Mouse (Mus musculus) cerebellum, adult 18-20 months (tissue): ENCODE results near the gene Mlycd.
A peak's percentile ranks its signal among the peaks of the same experiment; 100 is the strongest.
"Not testable (repeated sequence)": the region's sequence is repeated elsewhere in the genome, so short reads cannot be mapped to it uniquely, and the experiment has no call there.

ENCODE experiments used
- DNase-seq, 2 experiments: peaks; one replicate each; pipeline ENCODE4 v3.0.0; 2021

Gene Mlycd

DNA sequence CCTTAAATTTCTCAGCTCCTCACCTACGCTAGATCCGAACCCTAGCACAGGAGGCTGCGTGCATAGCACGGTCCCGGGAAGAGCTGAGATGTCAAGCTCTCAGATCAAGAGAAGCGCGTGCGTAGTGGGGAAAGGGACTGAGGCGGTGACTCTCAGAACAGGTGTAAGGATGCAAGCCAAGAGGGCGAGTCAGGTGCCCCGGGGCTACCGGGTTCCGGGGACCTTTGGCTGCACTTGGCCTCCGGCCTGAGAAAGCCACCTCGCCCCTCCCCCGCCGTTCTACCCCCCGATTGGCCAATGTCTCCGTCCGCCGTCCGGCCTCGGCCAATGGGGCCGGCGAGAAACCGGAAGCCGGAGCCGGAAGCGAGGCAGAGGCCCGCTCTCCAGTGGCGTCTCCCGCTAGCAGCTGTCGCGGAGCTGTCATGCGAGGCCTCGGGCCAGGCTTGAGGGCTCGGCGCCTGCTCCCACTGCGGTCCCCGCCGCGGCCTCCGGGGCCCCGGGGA, at the start of gene Mlycd:
Mlycd (plus strand) TSS at position 355 of the 503 bp plus-strand sequence.
- peak; percentile 94 for DNase-seq

DNA sequence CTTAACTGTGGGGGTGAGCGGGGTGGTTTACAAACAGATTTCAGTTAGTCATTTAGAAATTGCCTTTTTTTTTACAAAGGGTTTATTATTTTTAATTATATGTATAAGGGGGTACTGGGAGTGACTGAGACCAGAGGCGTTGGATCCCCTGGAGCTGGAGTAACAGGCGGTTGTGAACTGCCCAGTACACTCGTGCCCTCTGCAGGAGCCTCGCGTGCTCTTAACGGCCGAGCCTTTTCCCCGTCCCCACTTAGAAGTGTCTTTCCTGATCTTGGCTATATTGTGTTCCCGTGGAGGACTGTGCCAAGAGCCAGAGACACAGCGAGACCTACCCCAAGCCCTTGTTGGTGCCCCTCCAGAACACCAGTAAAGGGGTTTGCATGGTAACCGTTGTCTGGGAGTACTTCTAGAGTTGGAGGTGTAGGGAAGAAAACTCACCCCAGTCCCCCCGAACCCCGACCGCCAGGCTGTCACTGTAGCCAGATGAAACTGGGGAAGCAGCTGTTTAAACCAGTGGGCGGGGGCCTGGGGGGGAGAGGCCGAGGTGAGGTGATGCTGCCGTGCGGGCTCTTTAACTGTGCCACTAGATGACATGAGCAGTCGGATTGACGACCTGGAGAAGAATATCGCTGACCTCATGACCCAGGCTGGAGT, 49.5 kb upstream of the Mlycd start:
- no peak for DNase-seq

DNA sequence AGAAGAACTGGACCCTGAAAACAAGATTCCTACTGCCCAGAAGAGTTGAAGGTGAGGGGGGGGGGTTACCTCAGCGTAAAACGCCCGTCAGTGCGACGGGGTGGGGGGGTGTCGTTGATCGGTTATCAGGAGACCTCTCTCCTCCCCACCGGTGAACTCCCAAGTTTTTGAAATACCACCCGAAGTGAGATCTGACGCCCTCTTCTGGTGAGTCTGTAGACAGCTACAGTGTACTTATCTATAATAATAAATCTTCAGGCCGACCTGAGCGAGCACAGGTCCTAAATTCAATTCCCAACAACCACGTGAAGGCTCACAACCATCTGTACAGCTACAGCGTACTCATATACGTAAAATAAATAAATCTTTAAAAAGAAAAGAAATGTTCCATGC, 49.0 kb upstream of the Mlycd start:
- DNase-seq: no peak

DNA sequence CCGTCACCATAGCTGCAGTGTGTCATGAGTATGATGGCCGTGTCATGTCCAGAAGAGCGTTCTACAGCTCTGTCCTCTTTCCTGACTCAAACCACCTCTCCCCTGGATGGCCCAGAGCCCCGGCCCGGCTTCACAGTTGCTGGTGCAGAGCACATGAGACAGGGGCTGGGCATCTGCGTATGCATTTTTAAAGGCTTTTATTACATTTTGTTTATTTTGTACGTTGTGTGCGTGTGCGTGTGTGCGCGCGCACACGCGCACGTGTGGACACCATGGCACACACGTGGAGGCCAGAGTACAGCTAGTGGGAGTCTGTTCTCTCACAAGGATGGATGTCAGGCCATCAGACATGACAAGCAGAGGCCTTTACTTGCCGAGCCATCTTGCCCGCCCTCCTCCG, 43.0 kb upstream of the Mlycd start:
- no peak for DNase-seq

DNA sequence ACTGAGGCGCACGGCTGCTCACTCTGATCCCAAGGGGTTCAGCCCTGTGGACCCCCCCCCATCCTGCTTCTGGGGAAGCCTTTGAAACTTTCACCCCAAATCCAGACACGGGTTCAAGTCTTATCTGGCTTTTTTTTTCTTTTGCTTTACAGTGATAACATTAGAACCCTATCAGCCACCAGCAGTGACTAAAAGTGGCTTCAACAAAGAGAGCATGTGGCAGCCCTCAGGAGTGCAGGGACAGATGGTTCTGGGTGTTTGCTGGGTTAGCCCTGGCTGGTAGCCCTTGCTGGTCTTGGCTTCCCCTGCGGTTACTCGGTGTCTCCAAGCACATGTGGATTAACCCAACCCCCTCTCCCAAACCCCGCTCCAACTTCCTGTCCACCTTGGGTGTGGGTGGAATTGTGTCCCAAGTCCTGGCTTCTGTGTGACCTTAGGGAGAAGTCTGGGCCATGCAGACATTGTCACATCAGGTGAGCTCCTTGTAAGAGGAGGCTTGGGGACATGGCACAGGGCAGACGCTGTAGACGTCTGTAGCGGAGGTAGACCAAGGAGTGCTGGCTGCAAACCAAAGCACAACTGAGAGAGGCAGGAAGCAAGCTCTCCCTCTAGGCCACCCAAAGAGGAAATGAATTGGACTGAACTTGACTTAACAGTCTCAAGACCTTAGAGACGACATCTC, 41.6 kb upstream of the Mlycd start:
- peak in 1 of 2 experiments; percentile 41 for DNase-seq

DNA sequence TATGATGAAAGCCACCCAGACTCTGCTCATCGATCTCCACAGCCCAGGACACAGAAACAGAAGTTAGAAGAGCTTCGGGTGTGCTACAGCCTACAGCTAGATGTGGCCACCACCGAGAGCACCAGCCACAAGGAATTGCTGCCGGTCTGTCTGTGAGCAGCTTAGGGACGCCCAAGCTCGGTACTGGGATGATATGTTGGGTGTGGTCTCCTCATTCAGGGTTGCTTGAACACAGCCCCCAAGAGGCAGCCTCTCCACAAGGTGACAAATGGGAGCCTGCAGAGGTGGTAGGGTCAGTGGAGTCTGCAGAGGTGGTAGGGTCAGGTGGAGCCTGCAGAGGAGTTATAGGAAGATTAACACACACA, 41.0 kb upstream of the Mlycd start:
- no peak for DNase-seq

DNA sequence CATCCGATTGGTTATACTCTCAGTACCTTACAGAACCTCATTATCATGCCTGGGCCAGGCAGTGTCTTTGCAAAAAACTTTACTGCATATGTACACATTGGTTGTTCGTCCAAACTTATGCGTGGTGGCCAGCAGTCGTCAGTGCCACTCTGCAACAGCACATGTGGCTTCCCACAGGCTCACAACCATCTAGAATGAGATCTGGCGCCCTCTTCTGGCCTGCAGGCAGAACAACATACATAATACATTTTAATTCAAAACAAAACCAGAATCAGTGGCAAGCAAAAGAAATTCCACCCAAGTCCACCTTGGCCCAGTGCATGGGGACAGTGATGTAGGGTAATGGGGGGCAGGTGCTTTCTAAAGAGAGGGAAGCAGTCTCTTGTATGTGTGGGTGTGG, 38.0 kb upstream of the Mlycd start:
- DNase-seq: not testable (repeated sequence)

DNA sequence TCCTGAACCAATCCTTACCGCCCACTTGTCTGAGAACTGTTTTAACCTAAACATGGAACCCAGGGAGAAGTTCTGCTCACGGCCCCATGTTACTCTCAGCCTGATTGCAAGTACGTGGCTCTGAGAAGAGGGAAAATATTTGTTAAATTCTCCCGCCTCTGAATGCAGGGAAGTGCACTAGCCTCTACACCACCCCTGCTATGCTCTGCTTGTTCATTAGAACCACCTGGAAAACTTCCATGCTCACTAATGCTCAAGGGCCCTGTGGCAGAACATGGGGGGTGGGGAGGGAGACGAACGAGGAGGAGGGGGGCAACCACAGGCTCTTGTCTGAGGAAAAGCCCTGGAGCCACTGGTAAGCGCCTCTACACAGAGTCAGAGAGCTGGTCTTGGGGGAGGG, 36.5 kb upstream of the Mlycd start:
- DNase-seq: no peak

DNA sequence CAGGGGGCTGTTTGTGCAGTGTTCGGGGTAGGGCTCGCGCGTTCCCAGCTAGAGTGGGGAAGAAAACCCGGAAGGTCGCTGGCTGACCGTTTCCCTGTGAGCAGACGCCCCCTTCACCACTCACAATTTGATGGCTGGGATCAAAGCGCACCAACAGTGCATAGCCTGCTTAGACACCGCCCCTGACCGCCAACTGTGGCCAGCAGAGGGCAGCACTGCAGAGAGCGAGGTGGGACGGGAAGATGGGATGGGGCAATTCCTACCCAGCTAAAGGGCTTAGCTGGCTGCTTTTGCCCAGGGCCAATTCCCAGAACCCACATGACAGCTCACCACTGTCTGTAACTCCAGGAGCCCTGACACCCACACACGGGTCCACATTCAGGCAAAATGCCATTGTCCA, 35.8 kb upstream of the Mlycd start:
- DNase-seq: peak in 1 of 2 experiments; percentile 16

DNA sequence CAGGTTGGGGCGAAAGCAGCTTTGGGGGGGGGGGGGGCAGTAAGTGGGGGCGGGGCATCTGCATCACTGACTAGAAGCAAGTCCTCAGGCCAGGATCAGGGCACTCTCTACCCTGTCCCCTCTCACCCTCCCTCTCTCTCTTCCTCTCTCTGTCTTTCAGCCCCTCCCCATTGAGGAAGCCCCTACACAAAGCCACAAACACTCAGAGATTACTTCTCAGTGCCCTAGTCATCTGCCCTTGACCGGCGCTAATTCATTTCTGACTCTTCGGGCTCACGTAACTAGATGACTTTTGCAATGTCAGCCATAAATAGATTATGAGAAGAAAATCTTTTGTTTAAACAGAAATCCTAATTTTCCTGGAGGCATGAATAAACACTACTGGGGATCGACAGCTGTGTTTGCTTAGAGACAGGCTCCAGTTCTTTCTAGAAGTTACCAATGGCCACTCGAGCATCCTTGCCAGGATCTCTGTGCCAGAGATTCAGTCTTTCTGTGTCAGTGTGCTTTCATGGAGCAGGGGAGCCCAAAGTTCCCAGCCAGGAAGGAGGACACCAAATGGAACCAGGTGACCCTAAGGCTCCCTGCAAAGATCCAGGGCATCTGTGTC, 33.9 kb upstream of the Mlycd start:
- no peak for DNase-seq

DNA sequence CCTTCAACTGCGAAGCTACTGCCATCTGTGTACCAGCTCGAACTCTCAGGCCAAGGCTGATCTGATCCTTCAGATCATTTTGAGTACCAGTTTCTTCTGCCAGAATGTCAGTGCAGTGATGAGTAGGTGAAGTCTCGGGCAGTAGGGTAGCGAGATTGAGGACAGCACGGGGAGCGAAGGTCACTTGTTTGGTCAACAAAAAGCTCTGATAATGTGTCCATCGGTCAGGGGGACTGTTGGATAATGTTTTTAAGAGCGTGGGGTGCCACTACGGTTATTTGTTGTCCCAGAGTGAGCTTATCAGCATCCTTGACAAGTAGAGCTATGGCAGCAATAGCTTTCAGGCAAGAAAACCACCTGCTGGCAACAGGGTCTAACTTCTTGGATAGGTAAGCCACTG, 20.0 kb upstream of the Mlycd start:
- not testable (repeated sequence) for DNase-seq

DNA sequence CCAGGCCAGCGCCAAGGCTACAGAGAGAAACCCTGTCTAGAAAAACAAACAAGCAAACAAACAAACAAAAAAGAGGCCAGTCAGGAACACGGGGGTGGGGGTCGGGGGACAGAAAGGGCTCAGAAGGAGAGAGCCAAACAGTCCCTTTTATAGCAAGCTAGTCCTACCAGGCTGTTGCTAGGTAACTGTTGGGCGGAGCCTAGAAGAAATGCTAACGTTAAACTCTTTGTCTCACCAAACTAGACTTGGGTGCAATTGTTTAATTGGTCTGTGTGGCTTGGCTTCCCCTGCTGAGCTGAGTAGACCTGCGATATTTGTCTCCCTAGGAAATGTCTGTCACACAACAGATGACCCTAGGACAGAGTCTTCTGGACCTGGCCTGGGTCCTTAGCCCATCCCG, 16.2 kb upstream of the Mlycd start:
- DNase-seq: no peak

DNA sequence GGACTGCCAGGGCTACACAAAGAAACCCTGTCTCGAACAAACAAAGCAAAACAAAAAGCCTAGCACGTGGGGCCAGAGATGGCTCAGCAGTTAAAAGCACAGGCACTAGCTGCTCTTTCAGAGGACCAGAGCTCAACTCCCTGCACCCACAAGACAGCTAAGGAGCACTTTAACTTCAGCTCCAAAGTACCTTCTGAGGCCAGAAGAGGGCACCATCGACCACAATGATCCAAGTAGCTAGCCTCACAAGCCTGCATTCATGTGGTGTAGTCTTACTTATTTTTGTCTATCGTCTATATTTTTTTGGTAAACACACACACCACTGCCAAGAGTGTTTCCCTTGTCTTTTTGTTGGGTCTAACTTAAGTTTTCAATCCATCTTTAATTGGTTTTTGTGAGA, 14.1 kb upstream of the Mlycd start:
- DNase-seq: peak; percentile 29 to 30

DNA sequence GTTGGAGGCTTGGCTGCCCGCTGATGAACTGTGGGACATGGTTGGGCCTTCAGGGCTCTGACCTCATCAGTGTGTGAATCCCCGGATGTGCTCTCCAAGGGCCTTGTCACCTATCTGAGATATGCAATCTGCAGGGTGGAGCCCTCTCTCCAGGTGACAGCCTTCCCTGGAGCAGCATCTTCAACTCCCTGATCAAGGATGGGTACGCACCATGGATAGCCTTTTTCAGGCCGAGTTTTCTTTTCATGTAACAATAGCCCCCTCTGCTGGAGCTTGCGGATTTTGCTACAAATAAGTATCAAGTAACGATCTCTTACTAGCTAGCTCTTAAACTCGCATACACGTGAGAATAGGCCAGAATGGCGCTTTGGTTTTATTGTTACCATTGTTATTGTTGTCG, 10.2 kb upstream of the Mlycd start:
- DNase-seq: peak; percentile 59 to 76

DNA sequence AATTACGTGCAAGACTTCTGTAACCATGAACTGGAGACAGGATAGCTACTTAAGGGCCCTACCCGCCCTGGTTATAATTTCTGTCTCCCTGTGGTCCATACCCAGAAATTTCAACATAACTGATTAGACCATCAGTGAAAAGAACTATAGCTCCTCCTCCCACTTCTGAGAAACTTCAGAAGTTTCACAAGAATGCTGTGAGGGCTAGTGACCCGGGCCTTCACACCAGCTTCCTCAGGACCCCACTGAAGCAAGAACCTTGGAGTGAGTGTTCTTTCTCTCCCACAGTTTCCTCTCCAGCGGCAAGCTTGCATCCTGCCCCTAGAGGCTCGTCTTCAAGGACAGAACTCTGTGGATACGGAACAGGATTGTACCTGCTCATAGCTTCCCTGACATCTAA, 8.8 kb upstream of the Mlycd start:
- no peak for DNase-seq

DNA sequence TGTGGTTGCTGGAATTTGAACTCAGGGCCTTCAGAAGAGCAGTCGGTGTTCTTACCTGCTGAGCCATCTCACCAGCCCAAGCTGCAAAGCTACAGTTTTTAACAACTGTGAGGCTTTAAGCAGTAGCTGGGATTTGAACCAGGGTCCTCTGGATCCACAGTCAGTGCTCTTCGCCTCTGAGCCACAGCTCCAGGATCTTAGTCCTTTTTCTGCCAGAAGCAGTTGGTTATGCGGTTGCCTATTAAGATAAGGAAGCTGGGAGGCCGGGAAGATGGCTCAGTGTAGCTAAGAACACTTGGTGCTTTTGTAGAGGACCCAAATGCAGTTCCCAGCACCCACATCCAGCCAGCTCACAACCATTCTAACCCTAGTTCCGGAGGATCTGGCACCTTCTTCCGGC, 7.7 kb upstream of the Mlycd start:
- no peak for DNase-seq

DNA sequence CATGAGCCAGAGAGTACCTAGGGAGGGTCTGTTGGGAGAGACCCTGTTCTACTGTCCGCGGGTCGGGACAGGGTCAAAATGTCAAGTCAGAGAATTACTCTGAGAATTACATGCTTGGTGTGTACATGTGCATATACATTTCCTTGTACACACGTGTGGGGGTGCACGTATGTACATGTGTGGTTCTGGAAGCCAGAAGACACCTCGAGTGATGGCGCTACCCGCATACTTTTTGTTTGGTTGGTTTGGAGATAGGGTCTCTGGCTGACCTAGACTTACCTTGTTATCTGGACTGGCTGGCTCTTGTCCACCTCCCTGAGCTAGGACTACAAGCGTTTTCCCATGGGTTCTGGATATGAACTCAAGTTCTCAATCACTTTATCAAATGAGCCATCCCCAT, 581 bp upstream of the Mlycd start:
- DNase-seq: no peak

DNA sequence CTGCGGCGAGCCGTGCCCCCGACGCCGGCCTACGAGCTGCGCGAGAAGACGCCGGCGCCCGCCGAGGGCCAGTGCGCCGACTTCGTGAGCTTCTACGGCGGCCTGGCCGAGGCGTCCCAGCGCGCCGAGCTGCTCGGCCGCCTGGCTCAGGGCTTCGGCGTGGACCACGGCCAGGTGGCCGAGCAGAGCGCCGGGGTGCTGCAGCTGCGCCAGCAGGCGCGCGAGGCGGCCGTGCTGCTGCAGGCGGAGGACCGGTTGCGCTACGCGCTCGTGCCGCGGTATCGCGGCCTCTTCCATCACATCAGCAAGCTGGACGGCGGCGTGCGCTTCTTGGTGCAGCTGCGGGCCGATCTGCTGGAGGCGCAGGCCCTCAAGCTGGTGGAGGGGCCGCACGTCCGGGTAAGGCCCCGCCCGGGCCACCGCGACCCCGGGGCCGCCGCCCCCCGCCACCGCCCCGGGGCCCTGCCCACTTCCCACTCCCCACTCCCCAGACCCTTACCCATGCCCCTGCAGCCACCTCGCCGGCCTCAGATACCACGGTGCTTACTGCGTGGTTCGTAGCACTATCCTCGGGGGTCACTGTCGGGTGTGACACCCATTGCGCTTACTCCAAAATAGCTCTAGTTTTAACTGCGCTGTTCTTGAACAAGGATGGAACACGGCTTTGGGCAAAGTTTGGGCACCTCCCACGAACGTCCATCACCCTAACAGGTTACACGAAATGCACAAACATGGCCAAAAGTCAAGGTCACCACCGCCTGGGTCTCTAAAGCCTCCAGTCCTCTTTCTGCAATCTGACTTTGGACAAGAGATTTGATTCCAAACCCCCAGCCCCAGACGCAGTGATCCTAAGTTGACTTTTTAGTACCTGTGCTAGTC, 633 bp downstream of the Mlycd start:
- DNase-seq: no peak

DNA sequence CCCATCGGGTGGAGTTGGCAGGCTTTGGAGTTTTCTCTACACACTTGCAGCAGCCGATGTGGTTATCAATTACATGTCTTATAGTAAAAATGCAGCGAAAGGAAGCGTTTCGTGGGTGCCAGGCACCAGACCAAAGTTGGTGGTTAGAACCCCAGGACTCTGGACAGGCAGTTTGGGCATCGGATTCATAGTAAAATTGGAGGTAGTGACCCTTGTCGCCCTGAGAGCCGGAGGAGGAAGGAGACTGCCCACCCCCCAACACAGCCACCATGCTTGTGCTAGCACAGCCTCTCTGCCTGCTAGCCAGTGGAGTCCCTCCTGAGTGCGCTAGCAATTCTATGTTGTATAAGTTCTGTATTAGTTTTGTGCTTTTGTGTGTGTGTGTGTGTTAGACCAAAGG, 3.9 kb downstream of the Mlycd start:
- no peak for DNase-seq

DNA sequence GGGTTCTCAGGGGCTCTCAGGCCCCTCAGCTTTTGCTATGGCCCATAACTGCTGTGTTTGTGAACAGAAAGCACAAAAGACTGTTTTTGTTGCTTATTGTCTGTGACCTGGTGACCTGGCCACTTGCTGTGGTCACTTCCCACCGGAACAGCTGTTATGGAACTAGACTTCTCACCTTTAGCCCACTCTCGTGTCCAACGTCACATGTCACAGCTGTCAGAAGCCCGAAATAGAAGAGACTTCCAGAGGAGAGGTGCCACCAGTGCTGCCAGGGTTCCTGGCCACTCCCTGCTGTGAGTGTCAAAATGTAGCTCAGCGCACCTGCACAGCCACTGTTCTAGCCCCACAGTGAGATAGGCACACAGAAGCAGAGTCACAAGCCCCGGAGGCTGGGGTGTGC, 4.6 kb downstream of the Mlycd start:
- DNase-seq: no peak

DNA sequence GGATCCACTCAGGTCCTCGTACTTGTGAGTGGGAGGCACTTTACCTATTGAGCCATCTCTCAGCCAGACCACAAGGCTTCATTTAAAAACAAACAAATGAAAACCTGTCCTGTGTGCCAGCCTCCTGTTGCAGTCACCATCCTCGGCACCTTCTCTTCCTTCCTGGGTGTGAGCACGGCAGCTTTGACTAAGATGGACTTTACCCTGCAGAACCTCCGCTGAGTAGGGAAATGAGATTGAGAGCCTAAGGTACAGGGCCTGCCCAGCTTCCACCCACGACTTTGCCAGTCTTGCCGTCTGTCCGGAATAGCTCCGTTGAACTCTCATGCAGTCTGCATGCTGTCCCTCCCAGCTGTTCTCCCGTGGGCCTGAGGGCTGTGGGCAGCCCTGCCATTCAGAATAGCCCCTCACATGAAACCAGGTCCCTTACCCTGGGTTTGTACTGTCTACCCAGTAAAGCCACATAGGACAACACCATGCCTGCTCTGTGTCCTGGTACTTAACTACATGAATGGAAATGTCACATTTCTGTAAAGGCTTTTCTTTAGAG, 5.5 kb downstream of the Mlycd start:
- DNase-seq: no peak

DNA sequence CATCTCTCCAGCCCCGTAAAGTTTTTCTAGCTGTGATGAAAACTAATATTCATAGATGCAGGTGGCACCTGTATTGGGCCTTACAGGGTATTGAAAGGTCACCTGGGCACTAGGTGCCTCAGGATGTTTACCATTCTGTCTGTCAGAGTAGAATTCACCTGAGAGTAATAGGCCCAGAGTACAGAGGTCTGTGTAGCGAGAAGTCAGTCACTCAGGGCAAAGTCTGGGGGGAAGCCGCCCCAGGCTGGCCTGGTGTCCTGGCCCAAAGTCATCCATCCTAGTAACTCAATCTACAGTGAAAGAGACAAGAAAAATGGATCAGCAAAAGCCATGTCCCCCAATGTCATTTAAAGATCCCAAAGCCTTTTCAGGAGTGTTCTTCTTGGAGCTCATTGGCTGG, 6.2 kb downstream of the Mlycd start:
- DNase-seq: no peak

DNA sequence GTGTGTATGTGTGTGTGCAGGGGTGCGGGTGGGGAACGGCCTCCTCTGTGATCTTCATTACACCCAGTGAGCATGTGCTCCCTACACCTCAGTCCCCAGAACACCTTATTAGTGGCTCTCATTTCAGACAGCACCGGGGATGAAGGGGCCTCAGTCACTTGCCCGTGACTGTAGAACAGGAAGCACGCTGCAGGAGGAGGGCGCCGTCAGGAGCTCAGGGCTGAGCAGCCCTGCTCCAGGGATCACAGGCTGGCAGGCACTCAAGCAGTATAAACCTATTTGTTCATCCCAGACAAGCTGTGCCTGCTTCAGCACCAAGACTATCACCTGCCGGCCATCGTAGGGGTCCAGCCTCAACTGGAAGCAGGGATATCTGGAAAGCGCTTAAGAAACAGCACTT, 9.2 kb downstream of the Mlycd start:
- DNase-seq: no peak
